Mouse (Mus musculus) liver, adult 2 months (tissue): ENCODE data around the gene Tiam2. TPM values are rescaled to one million over a fixed set of nuclear protein-coding genes. Genes with fewer than 3 reads are reported as not detected.

ENCODE experiments used
- DNase-seq: peaks from one replicate; pipeline ENCODE4 v3.0.0-alpha.2; 2011; ENCODE audit warnings: low read depth, low spot score; ENCODE audit errors: extremely low read depth
- H3K27ac ChIP-seq: fragments of 200-500 bp; replicated peaks from 2 replicates; pipeline ENCODE4 v1.5.1; 2012; ENCODE audit warnings: low read depth, mild to moderate bottlenecking, control low read depth, inconsistent platforms, low read length; ENCODE audit not compliant: insufficient read depth
- H3K27me3 ChIP-seq: fragments of 200-500 bp; 2 replicates; pipeline ENCODE4 v1.6.1; 2012; ENCODE audit warnings: mild to moderate bottlenecking, moderate library complexity, low read length, inconsistent platforms; ENCODE audit not compliant: control insufficient read depth, insufficient read depth
- H3K36me3 ChIP-seq: fragments of 200-500 bp; 2 replicates; pipeline ENCODE4 v1.6.1; 2012; ENCODE audit warnings: low read length, inconsistent platforms; ENCODE audit not compliant: control insufficient read depth, insufficient read depth
- H3K4me1 ChIP-seq: fragments of 200-500 bp; 2 replicates; pipeline ENCODE4 v1.6.1; 2011; ENCODE audit warnings: low read length; ENCODE audit not compliant: control insufficient read depth, insufficient read depth
- H3K4me3 ChIP-seq: fragments of 200-500 bp; 2 replicates; pipeline ENCODE4 v1.5.1; 2011; ENCODE audit warnings: low read depth, mild to moderate bottlenecking, control low read depth, low read length, moderate library complexity; ENCODE audit not compliant: insufficient read depth
- H3K79me2 ChIP-seq: fragments of 200-500 bp; 2 replicates; pipeline ENCODE4 v1.6.1; 2012; ENCODE audit warnings: inconsistent platforms, mild to moderate bottlenecking, low read length, moderate library complexity; ENCODE audit not compliant: control insufficient read depth, insufficient read depth
- H3K9ac ChIP-seq: fragments of 200-500 bp; 2 replicates; pipeline ENCODE4 v1.6.1; 2012; ENCODE audit warnings: low read depth, mild to moderate bottlenecking, control low read depth, inconsistent platforms, low read length
- CTCF ChIP-seq: fragments of 200-500 bp; IDR thresholded peaks from 2 replicates; pipeline ENCODE4 v1.5.1; 2011; ENCODE audit warnings: low read depth, low read length, control low read depth
- POLR2A ChIP-seq: fragments of 200-500 bp; IDR thresholded peaks from 2 replicates; pipeline ENCODE4 v1.6.1; 2011; ENCODE audit warnings: low read length, control low read depth; ENCODE audit not compliant: insufficient read depth; ENCODE audit errors: extremely low read depth
- WGBS: fragments of 180-500 bp; shearing (Covaris S2); methylation state at CpG from one replicate; pipeline ENCODE4 v1.1.7; 2018; 5-methylcytosine and 5-hydroxymethylcytosine counted together
- polyA plus RNA-seq: library from polyadenylated mRNA; depleted of rRNA; stranded (reverse); fragments of >200 nt; gene quantifications from 2 replicates; pipeline ENCODE4 v1.2.3, GENCODE M21; 2012
- total RNA-seq: library from RNA; depleted of rRNA; stranded (reverse); fragments of >200 nt; gene quantifications from 2 replicates; pipeline ENCODE4 v1.2.3, GENCODE M21; 2014

Tiam2 gene
- total and polyA plus RNA-seq, 2 experiments, result 2.9 to 5.2 TPM

GRCm38 (mm10) chr17:3336887-3337524 lies 10.6 kb downstream of the Tiam2 start:
- Histone ChIP-seq H3K79me2 (no peaks in the 10 kb centered on the region), H3K9ac (no peak overlapping the region), H3K4me1 (no peaks in the 10 kb centered on the region), H3K4me3 (no peak overlapping the region), H3K27me3 (no peaks in the 10 kb centered on the region), H3K36me3 (no peaks in the 10 kb centered on the region), H3K27ac (no peak overlapping the region)
- TF ChIP-seq CTCF, result no peak
- WGBS, result 83% methylated on average over 7 of the region's 7 CpGs
- no peak for DNase-seq

DNA sequence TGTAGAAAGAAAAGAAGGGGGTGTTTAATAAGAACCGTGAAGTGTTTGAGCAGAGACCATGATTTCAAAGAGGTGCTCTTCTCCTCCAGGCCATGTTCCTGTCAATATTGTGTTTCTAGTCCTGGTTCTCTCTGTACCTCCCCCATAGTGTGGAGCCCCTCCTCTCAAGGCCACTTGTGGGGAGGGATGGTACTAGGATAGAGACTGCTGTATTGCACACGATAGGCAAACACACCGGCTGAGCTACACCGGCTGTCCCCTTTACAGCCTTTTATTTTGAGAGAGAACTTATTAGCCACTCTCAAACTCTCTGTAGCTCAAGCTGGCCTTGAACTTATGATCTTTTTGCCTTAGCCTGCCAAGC lies 11.1 kb downstream of the Tiam2 start:
- TF ChIP-seq POLR2A (no peak), CTCF (no peak)

DNA sequence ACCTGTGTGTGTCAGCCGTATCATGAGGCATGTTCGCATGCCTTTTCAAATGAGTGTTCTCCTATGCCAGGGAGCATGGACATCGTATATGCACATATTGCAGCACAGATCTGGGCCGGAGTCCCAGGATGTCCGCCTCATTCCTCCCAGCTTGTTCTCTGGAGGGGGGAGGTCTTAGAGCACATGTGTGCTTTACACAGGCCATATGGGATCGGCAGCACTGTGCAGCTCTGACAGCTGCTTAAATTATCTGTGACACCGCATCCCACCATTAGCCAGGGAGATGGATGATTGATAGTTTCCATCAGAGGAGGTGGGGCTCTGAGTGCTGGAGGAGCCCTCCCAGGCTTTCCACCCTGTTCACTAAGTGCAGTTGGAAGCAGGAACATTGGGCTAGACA lies 12.4 kb downstream of the Tiam2 start:
- no peak for DNase-seq
- Histone ChIP-seq H3K27me3 (no peaks in the 10 kb centered on the region), H3K4me3 (no peak overlapping the region), H3K36me3 (no peaks in the 10 kb centered on the region), H3K27ac (no peak overlapping the region), H3K79me2 (no peaks in the 10 kb centered on the region), H3K4me1 (no peaks in the 10 kb centered on the region), H3K9ac (no peak overlapping the region)
- WGBS, result 87% methylated on average over 7 of the region's 7 CpGs
- TF ChIP-seq CTCF (no peak), POLR2A (no peak)

More for the DNA sequence above, 11.1 kb downstream of the Tiam2 start:
- no peak for DNase-seq
- Histone ChIP-seq H3K27ac (no peak overlapping the region), H3K36me3 (no peaks in the 10 kb centered on the region), H3K27me3 (no peaks in the 10 kb centered on the region), H3K79me2 (no peaks in the 10 kb centered on the region), H3K4me1 (no peaks in the 10 kb centered on the region), H3K4me3 (no peak overlapping the region), H3K9ac (no peak overlapping the region)
- 64% methylated on average over 4 of the region's 4 CpGs for WGBS

- Histone ChIP-seq H3K27me3 (no peaks in the 10 kb centered on the region), H3K36me3 (no peaks in the 10 kb centered on the region), H3K4me3 (no peak overlapping the region), H3K9ac (no peak overlapping the region), H3K27ac (no peak overlapping the region), H3K79me2 (no peaks in the 10 kb centered on the region), H3K4me1 (no peaks in the 10 kb centered on the region)
- 86% methylated on average over 7 of the region's 7 CpGs for WGBS
- DNase-seq, result no peak
- TF ChIP-seq POLR2A, result no peak
- no peak for TF ChIP-seq CTCF
Observed at GRCm38 (mm10) chr17:3344872-3345271, 18.5 kb downstream of the Tiam2 start.

DNA sequence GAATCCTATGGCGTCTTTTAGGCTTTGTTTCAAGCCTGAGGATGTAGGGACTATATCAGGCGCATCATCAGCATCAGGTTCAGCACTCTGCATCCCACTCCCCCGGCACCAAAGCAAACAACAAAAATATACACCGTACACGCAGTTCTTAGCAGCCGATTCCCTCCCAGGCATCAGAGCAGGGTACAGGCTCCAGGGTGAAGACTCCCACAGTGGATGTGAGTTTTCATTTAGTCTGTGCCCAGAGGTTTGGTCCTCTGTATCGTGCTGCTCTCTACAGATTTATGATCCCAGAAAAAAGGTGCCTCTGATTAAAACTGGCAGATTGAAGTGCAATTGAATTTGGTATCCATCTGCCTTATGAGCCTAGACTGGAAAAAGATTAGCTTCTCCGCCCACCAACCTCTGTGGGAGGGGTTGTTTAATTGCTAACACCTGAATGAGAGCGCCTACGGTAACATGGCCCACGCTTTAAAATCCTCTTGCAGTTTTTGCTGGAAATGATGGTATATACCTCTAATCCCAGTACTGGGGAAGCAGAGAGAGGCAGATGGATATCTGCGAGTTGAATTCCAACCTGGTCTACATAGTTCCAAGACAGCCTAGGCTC lies 19.0 kb downstream of the Tiam2 start:
- H3K36me3 ChIP-seq, result no peaks in the 10 kb centered on the region
- TF ChIP-seq POLR2A (no peak), CTCF (no peak)
- H3K9ac ChIP-seq, result no peak overlapping the region
- 74% methylated on average over 12 of the region's 12 CpGs for WGBS
- no peaks in the 10 kb centered on the region for H3K27me3 ChIP-seq
- H3K4me1 ChIP-seq, result no peaks in the 10 kb centered on the region
- no peak for DNase-seq
- no peak overlapping the region for H3K27ac ChIP-seq
- H3K4me3 ChIP-seq, result no peak overlapping the region
- no peaks in the 10 kb centered on the region for H3K79me2 ChIP-seq

DNA sequence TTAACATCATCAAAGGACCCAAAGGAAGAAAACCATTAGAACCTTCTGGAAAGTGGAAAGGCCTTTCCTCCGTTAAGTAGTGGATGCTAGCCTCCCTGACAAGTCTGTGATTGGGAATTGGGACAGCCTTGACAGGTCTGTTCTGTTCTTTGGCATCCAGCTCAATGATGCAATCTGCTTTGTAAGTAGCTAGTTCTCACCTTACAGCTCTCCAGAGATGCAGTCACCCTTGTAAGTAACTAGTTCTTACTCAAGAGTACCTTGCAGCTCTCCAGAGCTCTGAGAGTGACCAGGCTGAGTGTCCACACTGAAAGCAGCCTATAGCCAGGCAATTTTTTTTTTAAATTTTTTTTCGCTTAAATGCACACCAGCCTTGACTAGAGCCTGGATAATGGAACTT lies 21.4 kb downstream of the Tiam2 start:
- no peak for TF ChIP-seq CTCF
- no peak for TF ChIP-seq POLR2A
- no peaks in the 10 kb centered on the region for H3K4me1 ChIP-seq
- H3K4me3 ChIP-seq, result no peak overlapping the region
- no peaks in the 10 kb centered on the region for H3K27me3 ChIP-seq
- no peak overlapping the region for H3K9ac ChIP-seq
- no peaks in the 10 kb centered on the region for H3K36me3 ChIP-seq
- H3K27ac ChIP-seq, result no peak overlapping the region
- DNase-seq, result no peak
- WGBS, result 76% methylated on average over 2 of the region's 2 CpGs
- no peaks in the 10 kb centered on the region for H3K79me2 ChIP-seq
